Mouse (Mus musculus) forebrain, postnatal 0 days (tissue): ENCODE results near the gene Pla2g5. TPM values are rescaled to one million over a fixed set of nuclear protein-coding genes. Genes with fewer than 3 reads are reported as not detected.
A peak's percentile ranks its signal among the peaks of the same experiment; 100 is the strongest.
"Not testable (repeated sequence)": the region's sequence is repeated elsewhere in the genome, so short reads cannot be mapped to it uniquely, and the experiment has no call there.

Experiments used
- ATAC-seq: fragments of 200-750 bp; cut with Nextera tagmentation; 2 replicates; pipeline ENCODE4 v1.8.0; 2017; ENCODE audit warnings: mild to moderate bottlenecking, moderate library complexity
- DNase-seq: peaks from one replicate; pipeline ENCODE4 v3.0.0-alpha.2; 2015
- H3K27ac ChIP-seq: fragments of 300-500 bp; sonication (generic); 2 replicates; pipeline ENCODE4 v1.5.1; 2014; ENCODE audit warnings: low read depth, mild to moderate bottlenecking, antibody characterized with exemption, low read length, moderate library complexity, mixed read lengths
- H3K27me3 ChIP-seq: fragments of 300-500 bp; sonication (generic); 2 replicates; pipeline ENCODE4 v1.6.1; 2014; ENCODE audit warnings: mild to moderate bottlenecking, low read length, mixed read lengths; ENCODE audit not compliant: insufficient read depth
- H3K36me3 ChIP-seq: fragments of 300-500 bp; sonication (generic); 2 replicates; pipeline ENCODE4 v1.6.1; 2014; ENCODE audit warnings: mild to moderate bottlenecking, moderate library complexity; ENCODE audit not compliant: insufficient read depth
- H3K4me1 ChIP-seq: fragments of 300-500 bp; sonication (generic); 2 replicates; pipeline ENCODE4 v1.6.1; 2014; ENCODE audit warnings: antibody characterized with exemption; ENCODE audit not compliant: insufficient read depth
- H3K4me2 ChIP-seq: fragments of 300-500 bp; sonication (generic); 2 replicates; pipeline ENCODE4 v1.6.1; 2014; ENCODE audit warnings: low read depth, mild to moderate bottlenecking, moderate library complexity
- H3K4me3 ChIP-seq: fragments of 300-500 bp; sonication (generic); 2 replicates; pipeline ENCODE4 v1.5.1; 2014; ENCODE audit warnings: low read depth, low read length, mixed read lengths
- H3K9ac ChIP-seq: fragments of 300-500 bp; sonication (generic); 2 replicates; pipeline ENCODE4 v1.6.1; 2014; ENCODE audit warnings: mild to moderate bottlenecking
- H3K9me3 ChIP-seq: fragments of 300-500 bp; sonication (generic); 2 replicates; pipeline ENCODE4 v1.6.1; 2016; ENCODE audit warnings: low read length
- CTCF ChIP-seq: sonication (generic); IDR thresholded peaks from 2 replicates; pipeline ENCODE4 v1.5.1; 2016; ENCODE audit warnings: antibody characterized with exemption, control low read depth, low read depth
- WGBS: fragments of 180-500 bp; shearing (Covaris S2); extraction: QIAGEN DNeasy Blood & Tissue Kit; methylation state at CpG from one replicate; pipeline ENCODE4 v1.1.7; 2014; 5-methylcytosine and 5-hydroxymethylcytosine counted together
- polyA plus RNA-seq: library from polyadenylated mRNA; unstranded; fragments of >200 nt; fragmentation: Nextera tagmentation; extraction: Ambion mirVana; gene quantifications from 2 replicates; pipeline ENCODE4 v1.2.1, GENCODE M21; 2015
- total RNA-seq: library from RNA; depleted of rRNA; stranded (reverse); fragments of >200 nt; gene quantifications from 2 replicates; pipeline ENCODE4 v1.2.3, GENCODE M21; 2014

Gene Pla2g5
- total and polyA plus RNA-seq, 2 experiments from 2014 or later = 1.5 to 2.9 TPM

DNA sequence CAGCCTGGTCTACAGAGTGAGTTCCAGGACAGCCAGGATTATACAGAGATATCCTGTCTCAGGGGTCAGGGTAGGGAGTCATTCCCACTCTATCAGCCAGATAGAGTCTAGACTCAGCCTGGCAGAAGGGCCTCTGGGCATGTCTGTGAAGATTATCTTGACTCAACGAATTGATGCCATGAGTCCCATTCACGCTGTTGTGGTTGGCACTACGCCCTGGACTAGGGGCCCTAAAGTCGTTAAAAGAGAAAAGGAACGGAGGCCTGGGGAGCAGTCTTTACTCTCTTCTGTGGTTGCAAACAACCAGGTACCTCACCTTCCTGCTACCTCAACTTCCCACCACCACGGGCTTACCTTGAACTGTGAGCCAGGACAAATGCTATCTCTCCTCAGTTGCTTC is 23.5 kb downstream of the Pla2g5 start:
- WGBS = 44% methylated on average over 6 of the region's 6 CpGs
- ATAC-seq = no peak
- peaks cover 5% of the 10 kb centered on the region; the same call in 1 of the 2 replicates for H3K9me3 ChIP-seq
- no peak overlapping the region for H3K4me2 ChIP-seq
- H3K36me3 ChIP-seq = no peaks in the 10 kb centered on the region
- H3K27ac ChIP-seq = no peak overlapping the region
- no peak for TF ChIP-seq CTCF
- no peaks in the 10 kb centered on the region for H3K27me3 ChIP-seq
- no peak overlapping the region for H3K4me3 ChIP-seq
- DNase-seq = no peak
- H3K4me1 ChIP-seq = no peaks in the 10 kb centered on the region
- H3K9ac ChIP-seq = no peak overlapping the region

DNA sequence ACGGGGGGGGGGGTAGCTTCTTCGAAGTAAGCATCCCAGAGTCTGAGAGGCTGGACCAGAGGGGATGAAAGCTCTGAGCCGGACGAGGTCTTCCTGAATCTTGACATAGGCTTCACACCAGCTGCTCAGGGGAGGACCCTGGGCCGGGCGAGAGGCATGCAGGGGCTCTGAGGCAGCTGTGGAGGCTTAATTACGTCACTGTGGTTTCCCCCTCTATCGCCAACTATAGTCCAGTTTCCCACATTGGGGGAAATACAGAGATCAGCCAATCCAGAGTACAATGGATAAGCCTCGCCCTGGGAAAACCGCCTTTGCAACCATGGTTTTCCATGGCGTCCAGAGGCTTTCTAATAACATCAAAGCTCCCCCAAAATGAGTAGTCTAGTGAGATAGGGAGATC is 36.1 kb downstream of the Pla2g5 start:
- no peak for TF ChIP-seq CTCF
- Histone ChIP-seq H3K9me3 (0 out of 2 replicates have a peak, but pooled peaks cover 3% of the 10 kb centered on the region), H3K4me2 (no peak overlapping the region), H3K36me3 (no peaks in the 10 kb centered on the region), H3K27me3 (no peaks in the 10 kb centered on the region), H3K4me1 (no peaks in the 10 kb centered on the region; the same call in 1 of the 2 replicates), H3K9ac (no peak overlapping the region), H3K27ac (no peak overlapping the region), H3K4me3 (no peak overlapping the region)
- ATAC-seq (no peak), DNase-seq (no peak)
- 66% methylated on average over 11 of the region's 11 CpGs for WGBS

DNA sequence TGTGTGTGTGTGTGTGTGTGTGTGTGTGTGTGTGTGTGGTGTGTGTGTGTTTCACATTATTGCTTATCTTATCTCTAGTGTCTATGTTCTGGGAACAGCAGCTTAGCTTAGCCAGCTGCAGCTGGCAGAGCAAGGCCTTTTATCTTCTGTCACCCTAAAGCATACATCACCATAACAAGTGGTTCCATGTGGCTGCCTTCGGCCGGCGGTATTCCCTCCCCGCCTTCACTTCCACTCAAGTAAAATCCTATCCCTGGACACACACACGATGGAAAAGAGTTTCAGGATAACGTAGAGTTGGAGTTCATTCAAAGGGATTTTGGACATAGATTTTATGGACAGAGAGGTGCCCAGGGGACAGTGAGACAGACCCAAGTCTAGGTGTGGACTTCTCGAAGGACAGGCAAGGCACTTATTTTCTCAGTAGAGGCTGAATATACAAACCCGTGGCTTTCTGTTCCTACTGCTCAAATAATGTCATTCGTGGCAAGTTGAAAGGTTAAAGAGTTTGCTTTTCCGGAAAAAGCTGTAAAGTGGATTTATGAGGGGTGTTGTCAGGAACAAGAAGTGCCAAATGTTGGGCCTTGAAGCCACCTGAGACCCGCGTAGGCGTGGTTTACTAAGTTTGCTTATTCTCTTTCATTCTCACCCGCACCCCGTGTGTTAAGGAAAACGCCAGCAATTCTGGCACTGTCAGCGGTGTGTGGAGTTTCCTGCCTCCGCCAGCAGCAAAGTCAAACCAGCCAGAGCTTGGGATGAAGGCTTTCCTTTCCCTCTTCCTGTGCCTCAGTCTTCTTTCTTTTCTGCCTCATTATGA is 37.3 kb downstream of the Pla2g5 start:
- Histone ChIP-seq H3K4me3 (no peak overlapping the region), H3K27ac (no peak overlapping the region), H3K4me2 (no peak overlapping the region), H3K9ac (no peak overlapping the region), H3K27me3 (no peaks in the 10 kb centered on the region), H3K36me3 (no peaks in the 10 kb centered on the region), H3K9me3 (0 out of 2 replicates have a peak, but pooled peaks cover 3% of the 10 kb centered on the region), H3K4me1 (no peaks in the 10 kb centered on the region)
- DNase-seq (no peak), ATAC-seq (no peak)
- TF ChIP-seq CTCF = no peak
- 74% methylated on average over 18 of the region's 18 CpGs for WGBS

DNA sequence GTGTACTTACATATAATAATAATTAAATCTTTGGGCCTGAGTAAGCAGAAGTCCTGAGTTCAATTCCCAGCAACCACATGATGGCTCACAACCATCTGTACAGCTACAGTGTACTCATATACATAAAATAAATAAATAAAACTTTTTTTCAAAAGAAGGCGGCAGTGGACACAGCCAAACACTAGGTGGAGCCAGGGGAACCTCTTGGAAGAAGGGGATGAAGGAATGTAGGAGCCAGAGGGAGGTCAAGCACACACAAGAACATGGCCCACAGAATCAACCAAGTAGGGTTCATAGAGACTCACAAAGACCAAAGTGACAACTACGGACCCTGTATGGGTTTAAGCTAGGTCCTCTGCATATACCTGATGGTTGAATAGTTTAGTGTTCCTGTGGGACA is 38.6 kb downstream of the Pla2g5 start:
- ATAC-seq = no peak
- Histone ChIP-seq H3K9ac (no peak overlapping the region), H3K36me3 (no peaks in the 10 kb centered on the region), H3K4me3 (no peak overlapping the region), H3K9me3 (0 out of 2 replicates have a peak, but pooled peaks cover 3% of the 10 kb centered on the region), H3K27ac (no peak overlapping the region), H3K27me3 (no peaks in the 10 kb centered on the region), H3K4me2 (no peak overlapping the region), H3K4me1 (no peaks in the 10 kb centered on the region)
- TF ChIP-seq CTCF = no peak
- DNase-seq = no peak
- 85% methylated on average over 2 of the region's 2 CpGs for WGBS

DNA sequence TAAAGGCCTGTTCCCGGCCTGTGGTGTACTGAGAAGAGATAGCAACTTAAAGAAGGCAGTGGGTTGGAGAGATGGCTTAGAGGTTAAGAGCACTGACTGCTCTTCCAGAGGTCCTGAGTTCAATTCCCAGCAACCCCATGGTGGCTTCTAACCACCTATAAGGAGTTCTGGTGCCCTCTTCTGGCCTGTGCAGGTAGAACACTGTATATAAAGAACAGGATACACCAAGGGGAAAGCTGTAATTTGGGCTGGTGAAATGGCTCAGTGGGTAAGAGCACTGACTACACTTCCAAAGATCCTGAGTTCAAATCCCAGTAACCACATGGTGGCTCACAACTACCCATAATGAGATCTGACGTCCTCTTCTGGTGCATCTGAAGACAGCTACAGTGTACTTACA is 39.1 kb downstream of the Pla2g5 start:
- H3K4me2 ChIP-seq, H3K9me3 ChIP-seq, H3K4me3 ChIP-seq, H3K27ac ChIP-seq, ATAC-seq, H3K4me1 ChIP-seq, H3K36me3 ChIP-seq, H3K27me3 ChIP-seq, DNase-seq, H3K9ac ChIP-seq: not testable (repeated sequence)
- 83% methylated on average over 2 of the region's 2 CpGs for WGBS

DNA sequence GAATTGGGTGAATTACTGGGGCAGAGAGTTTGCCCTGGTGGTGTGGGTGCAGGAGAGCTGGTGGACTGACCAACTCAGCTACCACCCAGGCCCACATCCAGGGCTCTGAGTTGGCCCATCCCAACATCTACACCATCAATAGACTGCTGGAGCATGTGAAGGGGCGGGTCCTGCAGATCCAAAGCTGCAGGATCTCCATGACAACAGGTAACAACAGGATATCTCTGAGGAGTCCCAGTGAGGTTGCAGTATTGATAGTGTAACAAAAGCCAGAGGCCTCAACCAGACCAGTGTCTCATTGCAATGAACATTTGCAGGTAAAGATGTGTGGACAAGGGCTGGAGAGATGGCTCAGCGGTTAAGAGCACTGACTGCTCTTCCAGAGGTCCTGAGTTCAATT is 42.2 kb downstream of the Pla2g5 start:
- WGBS = 91% methylated on average over 2 of the region's 2 CpGs

DNA sequence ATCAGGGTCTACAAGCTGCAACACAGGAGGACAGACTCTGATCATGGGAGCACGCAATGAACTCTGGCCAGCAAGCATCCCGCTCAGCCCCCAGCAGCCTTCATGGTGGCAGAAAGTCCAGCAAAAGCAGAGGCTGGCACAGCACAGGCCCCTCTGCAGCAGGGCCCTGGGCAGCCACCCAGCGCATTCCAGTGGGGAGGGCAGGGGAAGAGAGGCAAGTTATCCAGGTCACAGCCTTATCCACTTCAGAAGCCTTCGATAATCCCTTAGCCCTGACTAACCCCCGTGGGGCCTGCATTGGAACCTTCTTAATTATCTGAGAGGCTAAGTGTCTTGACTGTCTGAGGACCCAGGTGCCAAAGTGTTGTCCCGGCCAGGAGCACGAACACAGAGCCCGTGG is 44.2 kb downstream of the Pla2g5 start:
- no peak overlapping the region for H3K27ac ChIP-seq
- H3K4me3 ChIP-seq = no peak overlapping the region
- H3K9ac ChIP-seq = no peak overlapping the region
- 22% methylated on average over 8 of the region's 8 CpGs for WGBS
- H3K27me3 ChIP-seq = no peaks in the 10 kb centered on the region
- no peaks in the 10 kb centered on the region for H3K36me3 ChIP-seq
- DNase-seq (no peak), ATAC-seq (peak; percentile 60; the same call in 1 of the 2 replicates)
- TF ChIP-seq CTCF = no peak
- H3K4me2 ChIP-seq = no peak overlapping the region
- H3K9me3 ChIP-seq = 0 out of 2 replicates have a peak, but pooled peaks cover 3% of the 10 kb centered on the region
- no peaks in the 10 kb centered on the region for H3K4me1 ChIP-seq

More for the DNA sequence above, 42.2 kb downstream of the Pla2g5 start:
- Histone ChIP-seq H3K4me1 (no peaks in the 10 kb centered on the region), H3K4me2 (no peak overlapping the region), H3K27ac (no peak overlapping the region), H3K36me3 (no peaks in the 10 kb centered on the region), H3K9me3 (0 out of 2 replicates have a peak, but pooled peaks cover 3% of the 10 kb centered on the region), H3K9ac (no peak overlapping the region), H3K4me3 (no peak overlapping the region), H3K27me3 (no peaks in the 10 kb centered on the region)
- DNase-seq (no peak), ATAC-seq (no peak)
- no peak for TF ChIP-seq CTCF
